In genomic region chr15:102255547-102256255, GRCm38 (mm10) we compare ENCODE assay signal across 7 mouse cellular contexts. TPM values are rescaled to one million over a fixed set of nuclear protein-coding genes. Genes with fewer than 3 reads are reported as not detected.
A peak's percentile ranks its signal among the peaks of the same experiment; 100 is the strongest.
DNase-seq lines count a peak whose midpoint lies in the region; ATAC-seq lines count a peak whose summit lies in the region.

No protein-coding gene starts in this region.

- peaks cover 91% of the 10 kb centered on the region for H3K27me3 ChIP-seq in midbrain, embryonic 10.5 days (ENCODE audit: low read depth, poor library complexity, severe bottlenecking)
- peaks cover 82% of the 10 kb centered on the region for H3K27me3 ChIP-seq in midbrain, embryonic 13.5 days
- peaks cover 36% of the 10 kb centered on the region for H3K27me3 ChIP-seq in hindbrain, embryonic 11.5 days (ENCODE audit: control insufficient read depth, insufficient read depth, low read length)
- H3K27me3 ChIP-seq in neural tube, embryonic 13.5 days, result peaks cover 52% of the 10 kb centered on the region

- DNase-seq in midbrain, embryonic 10.5 days (ENCODE audit: low spot score), result no peak
- DNase-seq in hindbrain, embryonic 11.5 days (ENCODE audit: low spot score), result no peak
- peak; percentile 62 to 88 for DNase-seq in kidney, postnatal 25 days
- DNase-seq in testis, postnatal 14 days (ENCODE audit: low spot score), result no peak

- no peak overlapping the region for H3K4me2 ChIP-seq in midbrain, embryonic 13.5 days (replicated peaks)
- H3K4me2 ChIP-seq in hindbrain, embryonic 11.5 days (replicated peaks; ENCODE audit: low read depth, low read length), result peak overlapping the region; percentile 25
- peak overlapping the region; percentile 91 for H3K4me2 ChIP-seq in neural tube, embryonic 13.5 days

- H3K27ac ChIP-seq in midbrain, embryonic 10.5 days (replicated peaks), result no peak overlapping the region; the same call in 1 of the 2 replicates
- no peak overlapping the region for H3K27ac ChIP-seq in midbrain, embryonic 13.5 days
- H3K27ac ChIP-seq in hindbrain, embryonic 11.5 days (ENCODE audit: low read depth, low read length), result no peak overlapping the region
- 0 out of 2 replicates have a peak overlapping the region, but pooled peaks have one; percentile 46 for H3K27ac ChIP-seq in neural tube, embryonic 13.5 days (replicated peaks)

- H3K4me3 ChIP-seq in midbrain, embryonic 10.5 days, result peak overlapping the region; percentile 66; the same call in 1 of the 2 replicates
- no peak overlapping the region for H3K4me3 ChIP-seq in midbrain, embryonic 13.5 days (replicated peaks)
- 0 out of 2 replicates have a peak overlapping the region, but pooled peaks have one; percentile 49 for H3K4me3 ChIP-seq in hindbrain, embryonic 11.5 days (ENCODE audit: low read depth, low read length)
- peak overlapping the region; percentile 53 for H3K4me3 ChIP-seq in neural tube, embryonic 13.5 days

- ATAC-seq in midbrain, embryonic 13.5 days, result no peak
- ATAC-seq in hindbrain, embryonic 11.5 days (ENCODE audit: low FRiP score), result no peak
- ATAC-seq in neural tube, embryonic 13.5 days (ENCODE audit: low read depth), result no peak
- no peak for ATAC-seq in activated CD4-positive, CD25-positive, alpha-beta regulatory T cell, adult 4 months

- WGBS in midbrain, embryonic 10.5 days, result 49% methylated on average over 13 of the region's 14 CpGs
- 47% methylated on average over 13 of the region's 14 CpGs for WGBS in midbrain, embryonic 13.5 days
- WGBS in hindbrain, embryonic 11.5 days, result 49% methylated on average over 11 of the region's 14 CpGs
- 46% methylated on average over 13 of the region's 14 CpGs for WGBS in neural tube, embryonic 13.5 days

- H3K4me1 ChIP-seq in midbrain, embryonic 10.5 days, result peaks cover 46% of the 10 kb centered on the region
- peaks cover 25% of the 10 kb centered on the region for H3K4me1 ChIP-seq in midbrain, embryonic 13.5 days (replicated peaks)
- H3K4me1 ChIP-seq in hindbrain, embryonic 11.5 days (replicated peaks; ENCODE audit: control insufficient read depth, insufficient read depth, low read length), result peaks cover 8% of the 10 kb centered on the region
- H3K4me1 ChIP-seq in neural tube, embryonic 13.5 days (replicated peaks), result peaks cover 29% of the 10 kb centered on the region

- no peak overlapping the region for H3K9ac ChIP-seq in midbrain, embryonic 13.5 days (replicated peaks)
- H3K9ac ChIP-seq in hindbrain, embryonic 11.5 days (ENCODE audit: low read depth, low read length), result no peak overlapping the region
- no peak overlapping the region for H3K9ac ChIP-seq in neural tube, embryonic 13.5 days

- H3K9me3 ChIP-seq in midbrain, embryonic 10.5 days (replicated peaks), result no peaks in the 10 kb centered on the region
- H3K9me3 ChIP-seq in midbrain, embryonic 13.5 days, result no peaks in the 10 kb centered on the region
- no peaks in the 10 kb centered on the region for H3K9me3 ChIP-seq in hindbrain, embryonic 11.5 days (ENCODE audit: control insufficient read depth, low read length)
- H3K9me3 ChIP-seq in neural tube, embryonic 13.5 days, result no peaks in the 10 kb centered on the region

- no peaks in the 10 kb centered on the region for H3K36me3 ChIP-seq in midbrain, embryonic 10.5 days
- H3K36me3 ChIP-seq in midbrain, embryonic 13.5 days, result no peaks in the 10 kb centered on the region
- no peaks in the 10 kb centered on the region for H3K36me3 ChIP-seq in hindbrain, embryonic 11.5 days (ENCODE audit: control insufficient read depth, insufficient read depth, low read length)
- H3K36me3 ChIP-seq in neural tube, embryonic 13.5 days, result no peaks in the 10 kb centered on the region

RNA-seq across cellular contexts. Expression of gene Rarg, which starts 1.6 kb away (rescaled TPM):
- 14.3 and 16.2 TPM in 2 replicates for polyA plus RNA-seq in midbrain, embryonic 10.5 days (2016; fragmentation: Nextera tagmentation; extraction: Ambion mirVana)
- 2.7 and 3.4 TPM in 2 replicates for polyA plus RNA-seq in midbrain, embryonic 13.5 days (2015; fragmentation: Nextera tagmentation; extraction: Ambion mirVana)
- 20.3 and 21.7 TPM in 2 replicates for polyA plus RNA-seq in hindbrain, embryonic 11.5 days (2014; fragmentation: Nextera tagmentation; extraction: Ambion mirVana)
- polyA plus RNA-seq in neural tube, embryonic 13.5 days (2015; fragmentation: Nextera tagmentation; extraction: Ambion mirVana), result 8.5 and 12.5 TPM in 2 replicates
- polyA plus RNA-seq in activated CD4-positive, CD25-positive, alpha-beta regulatory T cell, adult 4 months (2017; shearing (Covaris generic)), result 10 to 100 TPM; 16.9 to 24.8 TPM

RNA-seq across cellular contexts. Expression of gene Gm9918, which starts 14.7 kb away (rescaled TPM):
- polyA plus RNA-seq in midbrain, embryonic 10.5 days (2016; fragmentation: Nextera tagmentation; extraction: Ambion mirVana), result 0.35 and 0.41 TPM in 2 replicates
- 0.07 and 0.12 TPM in 2 replicates for polyA plus RNA-seq in midbrain, embryonic 13.5 days (2015; fragmentation: Nextera tagmentation; extraction: Ambion mirVana)
- 0.15 TPM in 2 replicates for polyA plus RNA-seq in hindbrain, embryonic 11.5 days (2014; fragmentation: Nextera tagmentation; extraction: Ambion mirVana)
- polyA plus RNA-seq in neural tube, embryonic 13.5 days (2015; fragmentation: Nextera tagmentation; extraction: Ambion mirVana), result 0.14 TPM in 1 of 2 replicates, not detected in the other
- not detected for polyA plus RNA-seq in activated CD4-positive, CD25-positive, alpha-beta regulatory T cell, adult 4 months (2017; shearing (Covaris generic))

RNA-seq across cellular contexts. Expression of gene Mfsd5, which starts 23.6 kb away (rescaled TPM):
- polyA plus RNA-seq in midbrain, embryonic 10.5 days (2016; fragmentation: Nextera tagmentation; extraction: Ambion mirVana), result 59.2 and 63.2 TPM in 2 replicates
- polyA plus RNA-seq in midbrain, embryonic 13.5 days (2015; fragmentation: Nextera tagmentation; extraction: Ambion mirVana), result 50.8 and 53.4 TPM in 2 replicates
- polyA plus RNA-seq in hindbrain, embryonic 11.5 days (2014; fragmentation: Nextera tagmentation; extraction: Ambion mirVana), result 51.6 and 57.0 TPM in 2 replicates
- 52.0 and 54.0 TPM in 2 replicates for polyA plus RNA-seq in neural tube, embryonic 13.5 days (2015; fragmentation: Nextera tagmentation; extraction: Ambion mirVana)
- polyA plus RNA-seq in activated CD4-positive, CD25-positive, alpha-beta regulatory T cell, adult 4 months (2017; shearing (Covaris generic)), result 10 to 100 TPM; 36.7 to 40.7 TPM

RNA-seq across cellular contexts. Expression of gene Itgb7, which starts 24.0 kb away (rescaled TPM):
- polyA plus RNA-seq in midbrain, embryonic 10.5 days (2016; fragmentation: Nextera tagmentation; extraction: Ambion mirVana), result 0.31 and 0.56 TPM in 2 replicates
- 0.71 and 0.82 TPM in 2 replicates for polyA plus RNA-seq in midbrain, embryonic 13.5 days (2015; fragmentation: Nextera tagmentation; extraction: Ambion mirVana)
- 1.0 and 1.1 TPM in 2 replicates for polyA plus RNA-seq in hindbrain, embryonic 11.5 days (2014; fragmentation: Nextera tagmentation; extraction: Ambion mirVana)
- polyA plus RNA-seq in neural tube, embryonic 13.5 days (2015; fragmentation: Nextera tagmentation; extraction: Ambion mirVana), result 0.30 and 1.7 TPM in 2 replicates
- 100 to 1,000 TPM; 511 to 537 TPM for polyA plus RNA-seq in activated CD4-positive, CD25-positive, alpha-beta regulatory T cell, adult 4 months (2017; shearing (Covaris generic))

RNA-seq across cellular contexts. Expression of gene Espl1, which starts 40.4 kb away (rescaled TPM):
- 47.4 and 54.4 TPM in 2 replicates for polyA plus RNA-seq in midbrain, embryonic 10.5 days (2016; fragmentation: Nextera tagmentation; extraction: Ambion mirVana)
- polyA plus RNA-seq in midbrain, embryonic 13.5 days (2015; fragmentation: Nextera tagmentation; extraction: Ambion mirVana), result 11.0 and 13.3 TPM in 2 replicates
- 21.8 and 30.8 TPM in 2 replicates for polyA plus RNA-seq in hindbrain, embryonic 11.5 days (2014; fragmentation: Nextera tagmentation; extraction: Ambion mirVana)
- 5.6 and 7.5 TPM in 2 replicates for polyA plus RNA-seq in neural tube, embryonic 13.5 days (2015; fragmentation: Nextera tagmentation; extraction: Ambion mirVana)
- polyA plus RNA-seq in activated CD4-positive, CD25-positive, alpha-beta regulatory T cell, adult 4 months (2017; shearing (Covaris generic)), result 1 to 10 TPM; 3.6 to 5.0 TPM

Comparison
In these comparisons a context has a peak if more than half of its experiments do, and no peak if none do; other contexts are left out.
1. DNase-seq: peak in kidney, postnatal 25 days (2 of 2); none in midbrain, embryonic 10.5 days (single experiment), hindbrain, embryonic 11.5 days (single experiment) and testis, postnatal 14 days (single experiment).